9 mouse cellular contexts compared by ENCODE assay signal in the genomic region with DNA sequence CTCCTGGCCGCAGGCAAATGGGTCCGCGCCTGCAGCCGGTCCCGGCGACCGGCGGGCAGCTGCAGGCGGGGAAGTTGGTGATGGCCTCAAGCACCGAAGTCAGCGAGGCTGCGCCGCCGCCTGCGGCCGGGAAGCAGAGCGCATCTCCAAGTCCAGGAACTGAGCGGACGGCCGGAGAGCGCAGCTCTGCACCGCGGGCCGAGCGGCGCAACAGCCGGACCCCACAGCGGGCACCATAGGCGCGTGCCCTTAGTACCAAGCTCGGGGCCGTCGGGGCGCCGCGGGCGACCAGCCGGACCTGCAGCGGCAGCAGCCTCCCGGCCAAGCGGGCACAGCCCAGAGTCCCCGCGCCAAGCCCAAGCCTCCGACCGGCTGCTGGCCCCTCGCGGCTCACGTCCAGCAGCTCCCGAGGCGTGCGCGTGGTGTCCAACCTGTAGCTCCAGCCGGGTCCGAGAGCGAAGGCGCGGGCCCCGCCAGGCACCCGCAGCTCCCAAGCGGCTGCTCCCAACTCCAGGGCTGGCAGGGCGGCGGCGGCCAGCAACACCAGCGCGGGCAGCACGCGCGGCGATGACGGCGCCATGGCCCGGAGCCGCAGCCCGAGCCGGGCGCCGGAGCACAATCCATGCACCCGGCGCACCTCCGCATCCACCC. TPM values are rescaled to one million over a fixed set of nuclear protein-coding genes. Genes with fewer than 3 reads are reported as not detected.
A peak's percentile ranks its signal among the peaks of the same experiment; 100 is the strongest.
DNase-seq lines count a peak whose midpoint lies in the region; ATAC-seq lines count a peak whose summit lies in the region.
"Had no signal": no experiment of that assay in that cellular context is flagged by ENCODE, and none has a peak within 500 bp of the region (broad histone marks: within the 10 kb centered on the region; RNA-seq: fewer than 3 reads in every experiment).

A gene (minus strand): TSS at position 587 of the 651 bp plus-strand sequence.

- peak within 1 kb of the TSS; percentile 58 for H3K4me2 ChIP-seq in midbrain, embryonic 16.5 days (ENCODE audit: low read length)

- peak within 1 kb of the TSS; percentile 47 for H3K4me3 ChIP-seq in midbrain, embryonic 16.5 days (ENCODE audit: low read depth, low read length)
- H3K4me3 ChIP-seq: erythroblast, embryonic 14.5 days had no signal

- peaks cover 35% of the 10 kb centered on the region for H3K27me3 ChIP-seq in midbrain, embryonic 16.5 days (ENCODE audit: control insufficient read depth, insufficient read depth, low read depth, low read length)

- under 1% methylated on average over 75 of the region's 80 CpGs for WGBS in midbrain, embryonic 16.5 days

- ATAC-seq in granulocyte monocyte progenitor cell, adult 5-6 weeks (replicated peaks; ENCODE audit: poor library complexity, severe bottlenecking) = peak; percentile 3; the same call in 1 of the 2 replicates
- 0 out of 2 replicates have a peak, but pooled peaks have one; percentile 26 for ATAC-seq in midbrain, embryonic 16.5 days

- peak within 1 kb of the TSS; percentile 5; the same call in 1 of the 2 replicates for H3K27ac ChIP-seq in midbrain, embryonic 16.5 days (ENCODE audit: low read length)

- peak within 1 kb of the TSS; percentile 54 for H3K9ac ChIP-seq in midbrain, embryonic 16.5 days (ENCODE audit: low read depth, low read length)

- H3K4me1 ChIP-seq in midbrain, embryonic 16.5 days (ENCODE audit: control insufficient read depth, insufficient read depth, low read length) = peaks cover 21% of the 10 kb centered on the region

- DNase-seq in cerebellum, postnatal 10 days = peak; percentile 64 to 74
- DNase-seq in cerebellum, adult 8-10 months = no peak
- peak; percentile 46 for DNase-seq in adrenal gland, postnatal 10 days
- DNase-seq in kidney, postnatal 14 days = peak; percentile 57
- no peak for DNase-seq in urinary bladder, postnatal 10 days (ENCODE audit: low spot score)
- DNase-seq in right cerebral cortex, postnatal 14 days = no peak

- H3K36me3 ChIP-seq in midbrain, embryonic 16.5 days (ENCODE audit: control insufficient read depth, insufficient read depth, low read length) = no peaks in the 10 kb centered on the region

- H3K9me3 ChIP-seq in midbrain, embryonic 16.5 days (replicated peaks; ENCODE audit: control insufficient read depth, low read length, poor library complexity, severe bottlenecking) = no peaks in the 10 kb centered on the region; the same call in 1 of the 2 replicates

RNA-seq across cellular contexts. Expression of the gene that starts here (rescaled TPM):
- 1 to 10 TPM; 4.4 to 6.5 TPM for total RNA-seq in adrenal gland, postnatal 10 days (2021)
- total RNA-seq in granulocyte monocyte progenitor cell, adult 5-6 weeks (2014; fragmentation: Nextera tagmentation) = 8.0 and 12.6 TPM in 2 replicates
- total RNA-seq in granulocyte monocyte progenitor cell, adult 5-6 weeks (2017) = 6.9 and 8.7 TPM in 2 replicates
- polyA plus RNA-seq in midbrain, embryonic 16.5 days (2015; fragmentation: Nextera tagmentation; extraction: Ambion mirVana) = 1.1 and 1.3 TPM in 2 replicates

Comparison
In these comparisons a context has a peak if more than half of its experiments do, and no peak if none do; other contexts are left out.
1. DNase-seq: peak in cerebellum, postnatal 10 days (2 of 2), adrenal gland, postnatal 10 days (single experiment) and kidney, postnatal 14 days (single experiment); none in cerebellum, adult 8-10 months (single experiment), urinary bladder, postnatal 10 days (single experiment) and right cerebral cortex, postnatal 14 days (single experiment).